Mouse (Mus musculus) liver, adult 2 months (tissue): Measurements from ENCODE around the gene Ptms.

Source experiments
- CTCF ChIP-seq: fragments of 200-500 bp; IDR thresholded peaks from 2 replicates; pipeline ENCODE4 v1.5.1; 2011; ENCODE audit warnings: low read depth, low read length, control low read depth
- POLR2A ChIP-seq: fragments of 200-500 bp; IDR thresholded peaks from 2 replicates; pipeline ENCODE4 v1.6.1; 2011; ENCODE audit warnings: low read length, control low read depth; ENCODE audit not compliant: insufficient read depth; ENCODE audit errors: extremely low read depth

DNA sequence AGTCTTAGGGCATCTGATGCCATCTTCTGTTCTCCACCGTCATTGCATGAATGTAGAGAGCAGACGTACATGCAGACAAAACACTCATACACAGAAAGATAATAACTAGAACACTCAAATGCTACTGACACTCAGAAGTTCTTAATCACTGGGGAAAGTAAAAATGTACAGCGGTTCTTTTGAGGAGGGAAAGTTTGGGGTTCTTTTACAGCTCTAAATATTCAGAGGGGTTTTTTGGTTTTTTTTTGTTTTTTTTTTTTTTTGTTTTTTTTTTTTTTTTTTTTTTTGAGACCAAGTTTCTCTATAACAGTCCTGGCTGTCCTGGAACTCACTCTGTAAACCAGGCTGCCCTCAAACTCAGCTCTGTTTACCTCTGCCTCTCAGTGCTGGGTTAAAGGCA is 13.2 kb upstream of the Ptms start:
- TF ChIP-seq POLR2A (no peak), CTCF (no peak)
